Comparison of ENCODE assay signal across 8 mouse cellular contexts in genomic region chr19:21882110-21882940, GRCm38 (mm10).
A peak's percentile ranks its signal among the peaks of the same experiment; 100 is the strongest.
DNase-seq lines count a peak whose midpoint lies in the region; ATAC-seq and TF ChIP-seq lines count a peak whose summit lies in the region.

No protein-coding gene starts in this region.

- peak; percentile 37; the same call in 1 of the 2 replicates for ATAC-seq in heart, embryonic 11.5 days (replicated peaks; ENCODE audit: insufficient number of reproducible peaks, low FRiP score, low TSS enrichment)
- ATAC-seq in frontal cortex, adult (ENCODE audit: low TSS enrichment) = no peak

- no peaks in the 10 kb centered on the region for H3K36me3 ChIP-seq in heart, embryonic 11.5 days (ENCODE audit: control insufficient read depth, insufficient read depth, low read length)
- no peaks in the 10 kb centered on the region for H3K36me3 ChIP-seq in small intestine, adult 2 months (ENCODE audit: control insufficient read depth, insufficient read depth, low read length)

- H3K4me2 ChIP-seq in heart, embryonic 11.5 days = peak overlapping the region; percentile 39

- peak; percentile 57 for DNase-seq in 3134 (ENCODE audit: extremely low read depth, insufficient read length, low spot score)
- peak; percentile 28 to 54 for DNase-seq in adrenal gland, postnatal 36 days
- DNase-seq in kidney, postnatal 4 days = peak; percentile 38 to 61
- DNase-seq in layer of hippocampus, postnatal 14 days (ENCODE audit: low spot score in 2 of 2) = no peak
- no peak for DNase-seq in testis, postnatal 10 days (ENCODE audit: low spot score)

- H3K27ac ChIP-seq in heart, embryonic 11.5 days (ENCODE audit: low read depth, low read length) = peak overlapping the region; percentile 84
- H3K27ac ChIP-seq in small intestine, adult 2 months (ENCODE audit: insufficient read depth, low read depth, low read length) = peak overlapping the region; percentile 16; the same call in 1 of the 2 replicates

- TF ChIP-seq CTCF in small intestine, adult 2 months (IDR thresholded peaks at IDR 0.05; ENCODE audit: extremely low read depth, insufficient read length, insufficient replicate concordance, low read depth, low read length) = no peak

- no peak overlapping the region for H3K9ac ChIP-seq in heart, embryonic 11.5 days (ENCODE audit: low read depth, low read length)

- peaks cover 16% of the 10 kb centered on the region for H3K4me1 ChIP-seq in heart, embryonic 11.5 days (ENCODE audit: control insufficient read depth, insufficient read depth, low read length)
- H3K4me1 ChIP-seq in small intestine, adult 2 months (ENCODE audit: control insufficient read depth, insufficient read depth, insufficient read length, low read length) = no peaks in the 10 kb centered on the region

- no peak for TF ChIP-seq POLR2A in small intestine, adult 2 months (IDR thresholded peaks at IDR 0.05; ENCODE audit: low read depth, low read length)

- 14% methylated on average over 8 of the region's 8 CpGs for WGBS in heart, embryonic 11.5 days (ENCODE audit: insufficient replicate concordance)
- 39% methylated on average over 8 of the region's 8 CpGs for WGBS in small intestine, adult 2 months

- no peak overlapping the region for H3K4me3 ChIP-seq in heart, embryonic 11.5 days (ENCODE audit: low read depth, low read length)
- no peak overlapping the region for H3K4me3 ChIP-seq in small intestine, adult 2 months (ENCODE audit: low read depth, low read length)

- H3K9me3 ChIP-seq in heart, embryonic 11.5 days (replicated peaks; ENCODE audit: control insufficient read depth, low read length) = peaks cover 2% of the 10 kb centered on the region; the same call in 1 of the 2 replicates

- H3K27me3 ChIP-seq in heart, embryonic 11.5 days (ENCODE audit: control insufficient read depth, insufficient read depth, low read length) = no peaks in the 10 kb centered on the region
- no peaks in the 10 kb centered on the region for H3K27me3 ChIP-seq in small intestine, adult 2 months (ENCODE audit: control insufficient read depth, insufficient read depth, low read length)

Comparison
In these comparisons a context has a peak if more than half of its experiments do, and no peak if none do; other contexts are left out.
1. DNase-seq: peak in 3134 (single experiment), adrenal gland, postnatal 36 days (2 of 2) and kidney, postnatal 4 days (2 of 2); none in layer of hippocampus, postnatal 14 days (0 of 2) and testis, postnatal 10 days (single experiment).